Mouse (Mus musculus) MEL (cell line): ENCODE data around the gene Haao. TPM values are rescaled to one million over a fixed set of nuclear protein-coding genes. Genes with fewer than 3 reads are reported as not detected.
"Not testable (repeated sequence)": the region's sequence is repeated elsewhere in the genome, so short reads cannot be mapped to it uniquely, and the experiment has no call there.

ENCODE experiments used
- DNase-seq: peaks from one replicate; pipeline ENCODE4 v3.0.0; 2011; ENCODE audit warnings: low read depth, low spot score
- H3K27ac ChIP-seq: 2 replicates; pipeline ENCODE4 v1.5.1; 2012; ENCODE audit warnings: low read depth, mild to moderate bottlenecking, control low read depth, low read length, moderate library complexity; ENCODE audit not compliant: control insufficient read depth
- H3K27me3 ChIP-seq, 2 experiments: fragments of 150-350 bp in 1 of 2; sonication (generic) in 1 of 2; 2 replicates each; pipeline ENCODE4 v1.6.1; 2012; ENCODE audit warnings: low read length in 2 of 2, mild to moderate bottlenecking in 2 of 2, improper control_type of control experiment in 1 of 2, moderate library complexity in 1 of 2; ENCODE audit not compliant: insufficient read depth in 2 of 2, control insufficient read depth in 1 of 2
- H3K36me3 ChIP-seq, 2 experiments: 2 replicates each; pipeline ENCODE4 v1.6.1; 2012 to 2014; ENCODE audit warnings: low read length in 2 of 2, improper control_type of control experiment in 1 of 2, inconsistent platforms in 1 of 2, mild to moderate bottlenecking in 1 of 2; ENCODE audit not compliant: insufficient read depth in 2 of 2, control insufficient read depth in 1 of 2
- H3K4me1 ChIP-seq, 2 experiments: fragments of 150-350 bp in 1 of 2; sonication (generic) in 1 of 2; 2 replicates each; pipeline ENCODE4 v1.6.1; 2012; ENCODE audit warnings: low read length in 2 of 2, improper control_type of control experiment in 1 of 2, mild to moderate bottlenecking in 1 of 2; ENCODE audit not compliant: insufficient read depth in 2 of 2, control insufficient read depth in 1 of 2
- H3K4me3 ChIP-seq, 2 experiments: fragments of 150-350 bp in 1 of 2; sonication (generic) in 1 of 2; 2 replicates each; pipeline ENCODE4 v1.5.1; 2012; ENCODE audit warnings: low read depth in 2 of 2, low read length in 2 of 2, mild to moderate bottlenecking in 2 of 2, moderate library complexity in 2 of 2, control low read depth in 1 of 2, improper control_type of control experiment in 1 of 2; ENCODE audit not compliant: control insufficient read depth in 1 of 2, insufficient read depth in 1 of 2
- H3K79me2 ChIP-seq: 2 replicates; pipeline ENCODE4 v1.6.1; 2012; ENCODE audit warnings: mild to moderate bottlenecking, low read length, moderate library complexity; ENCODE audit not compliant: control insufficient read depth, poor library complexity, insufficient read depth
- H3K9ac ChIP-seq: 2 replicates; pipeline ENCODE4 v1.6.1; 2012; ENCODE audit warnings: low read depth, mild to moderate bottlenecking, control low read depth, low read length, moderate library complexity; ENCODE audit not compliant: control insufficient read depth, poor library complexity, severe bottlenecking
- H3K9me3 ChIP-seq: fragments of 150-350 bp; sonication (generic); replicated peaks from 2 replicates; pipeline ENCODE4 v1.6.1; 2012; ENCODE audit warnings: mild to moderate bottlenecking, low read length, improper control_type of control experiment, moderate library complexity; ENCODE audit not compliant: insufficient read depth
- CTCF ChIP-seq, 3 experiments: IDR thresholded peaks in 2 of 3; conservative IDR thresholded peaks in 1 of 3; 2 replicates each; pipeline ENCODE4 v1.5.1; 2011 to 2012; ENCODE audit warnings: low read length in 3 of 3, low read depth in 2 of 3, mild to moderate bottlenecking in 2 of 3, improper control_type of control experiment in 1 of 3, inconsistent platforms in 1 of 3, mixed read lengths in 1 of 3, moderate library complexity in 1 of 3; ENCODE audit not compliant: control insufficient read depth in 1 of 3, insufficient read depth in 1 of 3, poor library complexity in 1 of 3, severe bottlenecking in 1 of 3
- E2F4 ChIP-seq: IDR thresholded peaks from 2 replicates; pipeline ENCODE4 v1.6.1; 2011; ENCODE audit warnings: low read depth, low read length, improper control_type of control experiment, borderline replicate concordance
- EP300 ChIP-seq, 2 experiments: IDR thresholded peaks; 2 replicates each; pipeline ENCODE4 v1.6.1; 2011; ENCODE audit warnings: improper control_type of control experiment in 2 of 2, low read length in 2 of 2, low read depth in 1 of 2, mild to moderate bottlenecking in 1 of 2
- ETS1 ChIP-seq: IDR thresholded peaks from 2 replicates; pipeline ENCODE4 v1.6.1; 2012; ENCODE audit warnings: low read depth, mild to moderate bottlenecking, inconsistent platforms, low read length, improper control_type of control experiment, moderate library complexity
- KAT2A ChIP-seq: conservative IDR thresholded peaks from 2 replicates; pipeline ENCODE4 v1.6.1; 2012; ENCODE audit warnings: low read depth, low read length, improper control_type of control experiment, inconsistent platforms
- MYC ChIP-seq: IDR thresholded peaks from 2 replicates; pipeline ENCODE4 v1.6.1; 2011; ENCODE audit warnings: low read depth, mild to moderate bottlenecking, low read length, improper control_type of control experiment, moderate library complexity
- NELFE ChIP-seq: IDR thresholded peaks from 2 replicates; pipeline ENCODE4 v1.6.1; 2011; ENCODE audit warnings: low read depth, low read length, improper control_type of control experiment
- POLR2AphosphoS5 ChIP-seq: IDR thresholded peaks from 2 replicates; pipeline ENCODE4 v1.6.1; 2012; ENCODE audit warnings: low read depth, borderline replicate concordance, mild to moderate bottlenecking, inconsistent platforms, low read length, moderate library complexity, mixed read lengths
- SIN3A ChIP-seq: IDR thresholded peaks from 2 replicates; pipeline ENCODE4 v1.6.1; 2012; ENCODE audit warnings: low read length, improper control_type of control experiment, inconsistent platforms
- TBP ChIP-seq: IDR thresholded peaks from 2 replicates; pipeline ENCODE4 v1.8.0; 2011; ENCODE audit warnings: low read depth, low read length, improper control_type of control experiment
- TCF12 ChIP-seq: IDR thresholded peaks from 2 replicates; pipeline ENCODE4 v1.6.1; 2014; ENCODE audit warnings: low read depth, mild to moderate bottlenecking, inconsistent platforms, low read length, improper control_type of control experiment, moderate library complexity
- USF1 ChIP-seq: IDR thresholded peaks from 2 replicates; pipeline ENCODE4 v1.6.1; 2014; ENCODE audit warnings: low read depth, mild to moderate bottlenecking, inconsistent platforms, low read length, improper control_type of control experiment, moderate library complexity
- USF2 ChIP-seq, 2 experiments: IDR thresholded peaks; 2 replicates each; pipeline ENCODE4 v1.6.1; 2011 to 2012; ENCODE audit warnings: improper control_type of control experiment in 2 of 2, low read length in 2 of 2, borderline replicate concordance in 1 of 2, inconsistent platforms in 1 of 2, low read depth in 1 of 2, mild to moderate bottlenecking in 1 of 2; ENCODE audit not compliant: insufficient read depth in 1 of 2
- ZC3H11A ChIP-seq: IDR thresholded peaks from 2 replicates; pipeline ENCODE4 v1.6.1; 2012; ENCODE audit warnings: low read depth, mild to moderate bottlenecking, inconsistent platforms, low read length, improper control_type of control experiment
- ZKSCAN1 ChIP-seq: IDR thresholded peaks from 2 replicates; pipeline ENCODE4 v1.6.1; 2012; ENCODE audit warnings: low read depth, mild to moderate bottlenecking, inconsistent platforms, low read length, improper control_type of control experiment, moderate library complexity
- ZNF384 ChIP-seq: IDR thresholded peaks from 2 replicates; pipeline ENCODE4 v1.6.1; 2012; ENCODE audit warnings: low read depth, mild to moderate bottlenecking, inconsistent platforms, low read length, improper control_type of control experiment
- polyA plus RNA-seq, 2 experiments: library from polyadenylated mRNA; stranded (reverse) in 1 of 2; unstranded in 1 of 2; fragments of >175 nt in 1 of 2; fragments of >200 nt in 1 of 2; gene quantifications; 2 replicates each; pipeline versions ENCODE4 v1.2.1 to v1.2.4; 2012; ENCODE audit warnings: low replicate concordance in 2 of 2, low read depth in 1 of 2; ENCODE audit not compliant: insufficient read length in 2 of 2, insufficient read depth in 1 of 2, missing spikeins in 1 of 2
- total RNA-seq: library from RNA; depleted of rRNA; stranded (reverse); fragments of 300-350 nt; gene quantifications from 2 replicates; pipeline ENCODE4 v1.2.3, GENCODE M21; 2012

Gene Haao
- total and polyA plus RNA-seq, 3 experiments = 1.5 to 2.8 TPM; not detected in 1

DNA sequence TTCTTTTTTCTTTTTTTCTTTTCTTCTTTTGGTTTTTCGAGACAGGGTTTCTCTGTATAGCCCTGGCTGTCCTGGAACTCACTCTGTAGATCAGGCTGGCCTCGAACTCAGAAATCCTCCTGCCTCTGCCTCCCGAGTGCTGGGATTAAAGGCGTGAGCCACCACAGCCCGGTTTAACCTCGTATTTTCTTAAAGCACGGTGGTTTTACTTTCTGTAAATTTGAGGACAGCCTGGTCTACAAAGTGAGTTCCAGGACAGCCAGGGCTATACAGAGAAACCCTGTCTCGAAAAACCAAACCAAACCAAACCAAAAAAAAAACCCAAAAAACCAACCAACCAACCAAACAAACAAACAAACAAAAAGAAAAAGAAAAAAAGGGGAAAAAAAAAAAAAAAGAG, 13.2 kb upstream of the Haao start:
- Histone ChIP-seq H3K36me3 (peaks cover 0 to 24% of the 10 kb centered on the region in 2 experiments; a peak in 2 of 4 replicates), H3K27ac (peak overlapping the region; percentile 73), H3K9ac (peak overlapping the region; percentile 97; the same call in 1 of the 2 replicates), H3K4me3 (peak overlapping the region; percentile 79 to 97), H3K4me1 (peaks cover 12 to 22% of the 10 kb centered on the region in 2 experiments)
- not testable (repeated sequence) for H3K79me2 ChIP-seq, H3K9me3 ChIP-seq, H3K27me3 ChIP-seq
- peak; percentile 92 for TF ChIP-seq TBP
- peak; percentile 69 for DNase-seq

- no peaks in the 10 kb centered on the region for H3K9me3 ChIP-seq
- peak overlapping the region; percentile 11; the same call in 1 of the 2 replicates for H3K9ac ChIP-seq
- H3K79me2 ChIP-seq = peaks cover 2% of the 10 kb centered on the region; the same call in 1 of the 2 replicates
- H3K36me3 ChIP-seq = peaks cover 0 to 24% of the 10 kb centered on the region in 2 experiments; a peak in 2 of 4 replicates
- H3K4me1 ChIP-seq = peaks cover 12 to 22% of the 10 kb centered on the region in 2 experiments
- H3K27ac ChIP-seq = peak overlapping the region; percentile 31
- DNase-seq = peak; percentile 62
- no peaks in the 10 kb centered on the region for H3K27me3 ChIP-seq
- peak overlapping the region; percentile 41 to 97 for H3K4me3 ChIP-seq
- peak; percentile 46; the same call in 1 of the 2 replicates for TF ChIP-seq ETS1
- TF ChIP-seq KAT2A = no peak
- TF ChIP-seq ZNF384 = 0 out of 2 replicates have a peak, but pooled peaks have one; percentile 7
- peak; percentile 31; the same call in 1 of the 2 replicates for TF ChIP-seq USF1
- TF ChIP-seq ZC3H11A = no peak
- TF ChIP-seq TCF12 = no peak
- no peak for TF ChIP-seq E2F4
- TF ChIP-seq NELFE = no peak
- no peak for TF ChIP-seq MYC
- no peak for TF ChIP-seq SIN3A
- TF ChIP-seq USF2 (IDR thresholded peaks at IDR 0.05; ENCODE audit: borderline replicate concordance in 1 of 2, insufficient read depth in 1 of 2, low read depth in 1 of 2, low read length in 2 of 2) = no peak
- TF ChIP-seq TBP = no peak
- no peak for TF ChIP-seq ZKSCAN1
Observed at GRCm38 (mm10) chr17:83860224-83860623, 12.5 kb upstream of the Haao start.

GRCm38 (mm10) chr17:83859639-83860038, 11.9 kb upstream of the Haao start:
- H3K36me3 ChIP-seq = peaks cover 0 to 24% of the 10 kb centered on the region in 2 experiments; a peak in 2 of 4 replicates
- peaks cover 12 to 22% of the 10 kb centered on the region in 2 experiments for H3K4me1 ChIP-seq
- peaks cover 2% of the 10 kb centered on the region; the same call in 1 of the 2 replicates for H3K79me2 ChIP-seq
- no peaks in the 10 kb centered on the region for H3K9me3 ChIP-seq
- H3K27me3 ChIP-seq = no peaks in the 10 kb centered on the region
- H3K4me3 ChIP-seq = no peak overlapping the region
- peak overlapping the region; percentile 40 for H3K27ac ChIP-seq
- DNase-seq = no peak
- no peak overlapping the region for H3K9ac ChIP-seq
- TF ChIP-seq ZNF384 (0 out of 2 replicates have a peak, but pooled peaks have one; percentile 26), POLR2AphosphoS5 (no peak), CTCF (IDR thresholded peaks at IDR 0.05 in 2 of 3, conservative IDR thresholded peaks at IDR 0.05 in 1 of 3; ENCODE audit: control insufficient read depth in 1 of 3, insufficient read depth in 1 of 3, low read depth in 2 of 3, low read length in 3 of 3, poor library complexity in 1 of 3, severe bottlenecking in 1 of 3) (no peak), EP300 (IDR thresholded peaks at IDR 0.05; ENCODE audit: low read depth in 1 of 2, low read length in 2 of 2) (peak in 1 of 2 experiments; percentile 29; a peak in 1 of 4 replicates)
- TF ChIP-seq, all 39 proteins: peak for 2
